Mouse (Mus musculus) CH12.LX (cell line): ENCODE results near the gene Wdfy1. TPM values are rescaled to one million over a fixed set of nuclear protein-coding genes. Genes with fewer than 3 reads are reported as not detected.

Source experiments
- DNase-seq: peaks from one replicate; pipeline ENCODE4 v3.0.0-alpha.2; 2013; ENCODE audit errors: extremely low read depth
- H3K27ac ChIP-seq: 2 replicates; pipeline ENCODE4 v1.5.1; 2012; ENCODE audit warnings: low read depth, mild to moderate bottlenecking, control low read depth, moderate library complexity; ENCODE audit not compliant: insufficient read depth
- H3K27me3 ChIP-seq: replicated peaks from 2 replicates; pipeline ENCODE3; 2012; ENCODE audit warnings: inconsistent platforms
- H3K36me3 ChIP-seq, 2 experiments: replicated peaks in 1 of 2; 2 replicates each; pipeline versions ENCODE3 to v1.6.1; 2012; ENCODE audit warnings: inconsistent platforms in 1 of 2, low read length in 1 of 2, mild to moderate bottlenecking in 1 of 2, mixed read lengths in 1 of 2, moderate library complexity in 1 of 2; ENCODE audit not compliant: control insufficient read depth in 1 of 2, insufficient read depth in 1 of 2
- H3K4me1 ChIP-seq, 2 experiments: 2 replicates each; pipeline ENCODE4 v1.6.1; 2012; ENCODE audit warnings: inconsistent platforms in 1 of 2, moderate library complexity in 1 of 2; ENCODE audit not compliant: insufficient read depth in 2 of 2, control insufficient read depth in 1 of 2
- H3K4me2 ChIP-seq: 2 replicates; pipeline ENCODE4 v1.6.1; 2012; ENCODE audit warnings: low read depth, mild to moderate bottlenecking, control low read depth; ENCODE audit not compliant: poor library complexity, insufficient read depth, severe bottlenecking
- H3K4me3 ChIP-seq, 3 experiments: fragments of 150-350 bp in 1 of 3; sonication (generic) in 1 of 3; replicated peaks in 1 of 3; 2 replicates each; pipeline versions ENCODE3 to v1.5.1; 2011 to 2012; ENCODE audit warnings: low read depth in 2 of 3, low read length in 2 of 3, mild to moderate bottlenecking in 2 of 3, moderate library complexity in 2 of 3, control low read depth in 1 of 3, improper control_type of control experiment in 1 of 3, inconsistent platforms in 1 of 3, mixed read lengths in 1 of 3; ENCODE audit not compliant: poor library complexity in 1 of 3
- H3K79me2 ChIP-seq: replicated peaks from 2 replicates; pipeline ENCODE4 v1.6.1; 2012; ENCODE audit warnings: mild to moderate bottlenecking, moderate library complexity; ENCODE audit not compliant: control insufficient read depth, poor library complexity, insufficient read depth, severe bottlenecking; ENCODE audit errors: extremely low read depth
- H3K9ac ChIP-seq: 2 replicates; pipeline ENCODE4 v1.6.1; 2012; ENCODE audit warnings: low read depth, mild to moderate bottlenecking, control low read depth, moderate library complexity; ENCODE audit not compliant: insufficient read depth
- H3K9me3 ChIP-seq: replicated peaks from 2 replicates; pipeline ENCODE3; 2012; ENCODE audit warnings: low read length, inconsistent platforms, mixed read lengths
- BHLHE40 ChIP-seq: IDR thresholded peaks from 2 replicates; pipeline ENCODE4 v1.6.1; 2011; ENCODE audit warnings: mild to moderate bottlenecking, low read depth, low read length, improper control_type of control experiment
- CHD1 ChIP-seq: IDR thresholded peaks from 2 replicates; pipeline ENCODE4 v1.6.1; 2012; ENCODE audit warnings: low read depth, low read length, improper control_type of control experiment, inconsistent platforms
- CTCF ChIP-seq, 2 experiments: IDR thresholded peaks in 1 of 2; conservative IDR thresholded peaks in 1 of 2; 2 replicates each; pipeline ENCODE4 v1.5.1; 2011 to 2012; ENCODE audit warnings: low read depth in 2 of 2, low read length in 2 of 2, improper control_type of control experiment in 1 of 2, inconsistent platforms in 1 of 2, mild to moderate bottlenecking in 1 of 2, moderate library complexity in 1 of 2
- EP300 ChIP-seq: IDR thresholded peaks from 2 replicates; pipeline ENCODE4 v1.6.1; 2011; ENCODE audit warnings: low read length, improper control_type of control experiment
- GABPA ChIP-seq: IDR thresholded peaks from 2 replicates; pipeline ENCODE4 v1.6.1; 2012; ENCODE audit warnings: low read depth, low read length, improper control_type of control experiment, inconsistent platforms; ENCODE audit not compliant: insufficient replicate concordance
- HCFC1 ChIP-seq: IDR thresholded peaks from 2 replicates; pipeline ENCODE4 v1.6.1; 2012; ENCODE audit warnings: low read depth, mild to moderate bottlenecking, inconsistent platforms, low read length, improper control_type of control experiment
- IRF4 ChIP-seq: IDR thresholded peaks from 2 replicates; pipeline ENCODE4 v1.6.1; 2014; ENCODE audit warnings: low read depth, mild to moderate bottlenecking, inconsistent platforms, low read length, improper control_type of control experiment
- JUN ChIP-seq: IDR thresholded peaks from 2 replicates; pipeline ENCODE4 v1.6.1; 2011; ENCODE audit warnings: low read depth, mild to moderate bottlenecking, low read length, improper control_type of control experiment, moderate library complexity; ENCODE audit not compliant: insufficient read depth
- JUND ChIP-seq: conservative IDR thresholded peaks from 2 replicates; pipeline ENCODE4 v1.6.1; 2011; ENCODE audit warnings: low read depth, low read length, improper control_type of control experiment
- MAFK ChIP-seq: IDR thresholded peaks from 2 replicates; pipeline ENCODE4 v1.6.1; 2011; ENCODE audit warnings: low read length, improper control_type of control experiment; ENCODE audit not compliant: insufficient replicate concordance
- MAX ChIP-seq: IDR thresholded peaks from 2 replicates; pipeline ENCODE4 v1.6.1; 2011; ENCODE audit warnings: low read length, improper control_type of control experiment
- MEF2A ChIP-seq: IDR thresholded peaks from 2 replicates; pipeline ENCODE4 v1.6.1; 2014; ENCODE audit warnings: low read depth, mild to moderate bottlenecking, inconsistent platforms, low read length, improper control_type of control experiment, borderline replicate concordance
- MXI1 ChIP-seq: IDR thresholded peaks from 2 replicates; pipeline ENCODE4 v1.6.1; 2011; ENCODE audit warnings: mild to moderate bottlenecking, low read depth, low read length, improper control_type of control experiment
- MYC ChIP-seq: IDR thresholded peaks from 2 replicates; pipeline ENCODE4 v1.6.1; 2011; ENCODE audit warnings: low read depth, mild to moderate bottlenecking, improper control_type of control experiment, low read length
- NELFE ChIP-seq: IDR thresholded peaks from 2 replicates; pipeline ENCODE4 v1.6.1; 2011; ENCODE audit warnings: low read depth, low read length, improper control_type of control experiment
- NRF1 ChIP-seq: IDR thresholded peaks from 2 replicates; pipeline ENCODE4 v1.6.1; 2014; ENCODE audit warnings: low read depth, mild to moderate bottlenecking, inconsistent platforms, low read length, improper control_type of control experiment, moderate library complexity
- POLR2AphosphoS2 ChIP-seq: IDR thresholded peaks from 2 replicates; pipeline ENCODE4 v1.6.1; 2011; ENCODE audit warnings: low read depth, low read length, improper control_type of control experiment
- RAD21 ChIP-seq: IDR thresholded peaks from 2 replicates; pipeline ENCODE4 v1.6.1; 2011; ENCODE audit warnings: low read depth, mild to moderate bottlenecking, low read length, improper control_type of control experiment, moderate library complexity
- RCOR1 ChIP-seq: conservative IDR thresholded peaks from 2 replicates; pipeline ENCODE4 v1.6.1; 2012; ENCODE audit warnings: low read depth, mild to moderate bottlenecking, inconsistent platforms, low read length, improper control_type of control experiment
- SMC3 ChIP-seq: IDR thresholded peaks from 2 replicates; pipeline ENCODE4 v1.6.1; 2011; ENCODE audit warnings: low read depth, low read length, improper control_type of control experiment
- TCF12 ChIP-seq: IDR thresholded peaks from 2 replicates; pipeline ENCODE4 v1.6.1; 2014; ENCODE audit warnings: low read depth, mild to moderate bottlenecking, inconsistent platforms, low read length, improper control_type of control experiment
- UBTF ChIP-seq: IDR thresholded peaks from 2 replicates; pipeline ENCODE4 v1.6.1; 2012; ENCODE audit warnings: low read depth, mild to moderate bottlenecking, inconsistent platforms, low read length, improper control_type of control experiment, moderate library complexity
- USF1 ChIP-seq: IDR thresholded peaks from 2 replicates; pipeline ENCODE4 v1.6.1; 2014; ENCODE audit warnings: low read depth, mild to moderate bottlenecking, inconsistent platforms, low read length, improper control_type of control experiment
- USF2 ChIP-seq: conservative IDR thresholded peaks from 2 replicates; pipeline ENCODE4 v1.6.1; 2011; ENCODE audit warnings: low read depth, low read length, improper control_type of control experiment
- ZMIZ1 ChIP-seq: IDR thresholded peaks from 2 replicates; pipeline ENCODE4 v1.6.1; 2012; ENCODE audit warnings: low read depth, mild to moderate bottlenecking, inconsistent platforms, low read length, improper control_type of control experiment
- dilution Hi-C: fragments of 300-500 bp; cut with MboI; formaldehyde crosslinking; loops from 2 replicates; pipeline ENCODE4 v1.14.3; 2020; ENCODE audit warnings: low sequenced_read_pairs; ENCODE audit not compliant: extremely low pct_unique_long_range_greater_than_20kb, extremely low pct_ligation_motif_present
- in situ Hi-C: fragments of 300-500 bp; cut with MboI; formaldehyde crosslinking; loops from 3 replicates; pipeline ENCODE4 v1.14.3; 2019; ENCODE audit warnings: low sequenced_read_pairs, low pct_ligation_motif_present, low pct_unique_long_range_greater_than_20kb, mixed read lengths
- polyA plus RNA-seq: library from polyadenylated mRNA; unstranded; fragments of >175 nt; gene quantifications from 2 replicates; pipeline ENCODE4 v1.2.1, GENCODE M21; 2012; ENCODE audit warnings: low read depth; ENCODE audit not compliant: insufficient read length
- total RNA-seq, 2 experiments: library from RNA; depleted of rRNA; stranded (reverse); fragments of 300-350 nt in 1 of 2; fragments of >200 nt in 1 of 2; gene quantifications; 2 replicates each; pipeline ENCODE4 v1.2.3; 2012 to 2014

Wdfy1 gene
- total and polyA plus RNA-seq, 3 experiments, result 56.3 to 86.3 (median 70.6) TPM

GRCm38 (mm10) chr1:79819296-79819879 lies 43.4 kb upstream of the Wdfy1 start:
- H3K4me1 ChIP-seq, result peaks cover 15 to 24% of the 10 kb centered on the region in 2 experiments
- no peak for DNase-seq
- dilution Hi-C loops (no loop called here), in situ Hi-C loops (no loop called here)
- peaks cover 0 to 7% of the 10 kb centered on the region in 2 experiments for H3K36me3 ChIP-seq
- TF ChIP-seq USF2 (no peak), USF1 (no peak), RAD21 (peak; percentile 37), MAX (no peak), RCOR1 (no peak), JUN (no peak), MYC (no peak), SMC3 (peak; percentile 41), CTCF (conservative IDR thresholded peaks at IDR 0.05 in 1 of 2, IDR thresholded peaks at IDR 0.05 in 1 of 2; ENCODE audit: low read depth in 2 of 2, low read length in 2 of 2) (peak in 1 of 2 experiments; percentile 50; a peak in 2 of 4 replicates), JUND (no peak), MEF2A (no peak), MAFK (no peak)
- no peak overlapping the region for H3K9ac ChIP-seq
- no peaks in the 10 kb centered on the region for H3K27me3 ChIP-seq
- H3K27ac ChIP-seq, result no peak overlapping the region
- H3K79me2 ChIP-seq, result no peaks in the 10 kb centered on the region
- H3K9me3 ChIP-seq, result no peaks in the 10 kb centered on the region
- no peak overlapping the region for H3K4me3 ChIP-seq
- H3K4me2 ChIP-seq, result no peak overlapping the region

GRCm38 (mm10) chr1:79815446-79815845 lies 39.5 kb upstream of the Wdfy1 start:
- H3K4me1 ChIP-seq, result no peaks in the 10 kb centered on the region
- no peaks in the 10 kb centered on the region for H3K9me3 ChIP-seq
- H3K4me2 ChIP-seq, result no peak overlapping the region
- H3K4me3 ChIP-seq, result no peak overlapping the region
- no peaks in the 10 kb centered on the region for H3K27me3 ChIP-seq
- TF ChIP-seq USF1 (no peak), GABPA (no peak), NELFE (no peak), IRF4 (no peak), MYC (no peak), TCF12 (no peak), HCFC1 (no peak), MXI1 (no peak), CHD1 (no peak), NRF1 (no peak), EP300 (no peak), BHLHE40 (no peak), MAX (no peak), UBTF (no peak), ZMIZ1 (no peak), POLR2AphosphoS2 (no peak)
- no peaks in the 10 kb centered on the region for H3K79me2 ChIP-seq
- in situ Hi-C loops (no loop called here), dilution Hi-C loops (no loop called here)
- H3K9ac ChIP-seq, result no peak overlapping the region
- no peak for DNase-seq
- no peak overlapping the region for H3K27ac ChIP-seq
- peaks cover 0 to 3% of the 10 kb centered on the region in 2 experiments for H3K36me3 ChIP-seq
